Mouse (Mus musculus) limb, embryonic 10.5 days (tissue): ENCODE measurements around the gene Slc38a6. TPM values are rescaled to one million over a fixed set of nuclear protein-coding genes. Genes with fewer than 3 reads are reported as not detected.
A peak's percentile ranks its signal among the peaks of the same experiment; 100 is the strongest.

Experiments
- DNase-seq: peaks from one replicate; pipeline ENCODE4 v3.0.0-alpha.2; 2017; ENCODE audit warnings: low spot score
- H3K27ac ChIP-seq: fragments of 300-500 bp; sonication (generic); 2 replicates; pipeline ENCODE4 v1.5.1; 2016; ENCODE audit warnings: mild to moderate bottlenecking
- H3K27me3 ChIP-seq: fragments of 300-500 bp; sonication (generic); 2 replicates; pipeline ENCODE4 v1.6.1; 2016; ENCODE audit warnings: low read depth, mild to moderate bottlenecking; ENCODE audit not compliant: poor library complexity, severe bottlenecking
- H3K36me3 ChIP-seq: fragments of 300-500 bp; sonication (generic); 2 replicates; pipeline ENCODE4 v1.6.1; 2016; ENCODE audit warnings: mild to moderate bottlenecking, moderate library complexity
- H3K4me1 ChIP-seq: fragments of 300-500 bp; sonication (generic); 2 replicates; pipeline ENCODE4 v1.6.1; 2016
- H3K4me3 ChIP-seq: fragments of 300-500 bp; sonication (generic); 2 replicates; pipeline ENCODE4 v1.5.1; 2016; ENCODE audit warnings: mild to moderate bottlenecking, moderate library complexity
- H3K9me3 ChIP-seq: fragments of 300-500 bp; sonication (generic); replicated peaks from 2 replicates; pipeline ENCODE4 v1.6.1; 2016; ENCODE audit warnings: mild to moderate bottlenecking
- WGBS: fragments of 180-500 bp; shearing (Covaris S2); methylation state at CpG from one replicate; pipeline ENCODE4 v1.1.7; 2016; 5-methylcytosine and 5-hydroxymethylcytosine counted together
- polyA plus RNA-seq: library from polyadenylated mRNA; unstranded; fragments of >200 nt; fragmentation: Nextera tagmentation; extraction: Ambion mirVana; gene quantifications from 2 replicates; pipeline ENCODE4 v1.2.1, GENCODE M21; 2016

Slc38a6 gene
- 8.6 and 10.8 TPM in 2 replicates for polyA plus RNA-seq

GRCm38 (mm10) chr12:73286287-73287092, at the start of gene Slc38a6, which contains the start of gene Trmt5:
Gene Slc38a6, plus strand, starts transcription at chr12:73286779.
Gene Trmt5, minus strand, starts transcription at chr12:73286710.
- under 1% methylated on average over 53 of the region's 53 CpGs for WGBS
- Histone ChIP-seq H3K27me3 (no peaks in the 10 kb centered on the region), H3K9me3 (no peaks in the 10 kb centered on the region), H3K36me3 (peaks cover 44% of the 10 kb centered on the region), H3K4me1 (peaks cover 21% of the 10 kb centered on the region), H3K27ac (peak within 1 kb of the TSS; percentile 91), H3K4me3 (peak within 1 kb of the TSS; percentile 84)
- DNase-seq, result peak; percentile 96

GRCm38 (mm10) chr12:73241960-73242359, 44.6 kb upstream of the Slc38a6 start:
- DNase-seq, result no peak
- Histone ChIP-seq H3K36me3 (no peaks in the 10 kb centered on the region), H3K4me1 (peaks cover 19% of the 10 kb centered on the region), H3K4me3 (no peak overlapping the region), H3K27ac (no peak overlapping the region), H3K27me3 (no peaks in the 10 kb centered on the region), H3K9me3 (no peaks in the 10 kb centered on the region)
- WGBS, result 79% methylated on average over 10 of the region's 10 CpGs

- Histone ChIP-seq H3K27me3 (no peaks in the 10 kb centered on the region), H3K4me1 (peaks cover 19% of the 10 kb centered on the region), H3K9me3 (no peaks in the 10 kb centered on the region), H3K27ac (peak overlapping the region; percentile 42; the same call in 1 of the 2 replicates), H3K36me3 (no peaks in the 10 kb centered on the region), H3K4me3 (no peak overlapping the region)
- 74% methylated on average over 5 of the region's 5 CpGs for WGBS
- DNase-seq, result no peak
Measured at GRCm38 (mm10) chr12:73245687-73246086, 40.9 kb upstream of the Slc38a6 start.

- H3K27me3 ChIP-seq, result no peaks in the 10 kb centered on the region
Measured at GRCm38 (mm10) chr12:73255006-73255405, 31.6 kb upstream of the Slc38a6 start.

GRCm38 (mm10) chr12:73259269-73259668, 27.3 kb upstream of the Slc38a6 start:
- H3K27me3 ChIP-seq, result no peaks in the 10 kb centered on the region
- H3K4me3 ChIP-seq, result no peak overlapping the region
- no peaks in the 10 kb centered on the region for H3K4me1 ChIP-seq
- WGBS, result 95% methylated on average over 6 of the region's 6 CpGs
- no peak for DNase-seq
- H3K27ac ChIP-seq, result no peak overlapping the region
- peaks cover 9% of the 10 kb centered on the region; the same call in 1 of the 2 replicates for H3K36me3 ChIP-seq
- no peaks in the 10 kb centered on the region for H3K9me3 ChIP-seq

More at GRCm38 (mm10) chr12:73255006-73255405, 31.6 kb upstream of the Slc38a6 start:
- DNase-seq, result no peak
- no peak overlapping the region for H3K4me3 ChIP-seq
- H3K4me1 ChIP-seq, result no peaks in the 10 kb centered on the region
- H3K36me3 ChIP-seq, result peaks cover 6% of the 10 kb centered on the region; the same call in 1 of the 2 replicates
- WGBS, result 78% methylated on average over 2 of the region's 2 CpGs
- H3K9me3 ChIP-seq, result no peaks in the 10 kb centered on the region
- H3K27ac ChIP-seq, result no peak overlapping the region

- 94% methylated on average over 1 of the region's 1 CpGs for WGBS
- Histone ChIP-seq H3K4me3 (no peak overlapping the region), H3K27me3 (no peaks in the 10 kb centered on the region), H3K36me3 (peaks cover 9% of the 10 kb centered on the region; the same call in 1 of the 2 replicates), H3K4me1 (no peaks in the 10 kb centered on the region), H3K27ac (no peak overlapping the region), H3K9me3 (no peaks in the 10 kb centered on the region)
- no peak for DNase-seq
Measured at GRCm38 (mm10) chr12:73260339-73260738, 26.2 kb upstream of the Slc38a6 start.

- peaks cover 26% of the 10 kb centered on the region for H3K4me1 ChIP-seq
- WGBS, result 92% methylated on average over 3 of the region's 3 CpGs
- H3K27ac ChIP-seq, result no peak overlapping the region
Measured at GRCm38 (mm10) chr12:73265381-73265978, 21.1 kb upstream of the Slc38a6 start.

GRCm38 (mm10) chr12:73266597-73266996, 20.0 kb upstream of the Slc38a6 start:
- Histone ChIP-seq H3K4me3 (no peak overlapping the region), H3K36me3 (0 out of 2 replicates have a peak, but pooled peaks cover 2% of the 10 kb centered on the region), H3K9me3 (no peaks in the 10 kb centered on the region), H3K27ac (no peak overlapping the region), H3K27me3 (no peaks in the 10 kb centered on the region), H3K4me1 (peaks cover 33% of the 10 kb centered on the region)
- 71% methylated on average over 1 of the region's 1 CpGs for WGBS
- no peak for DNase-seq

More at GRCm38 (mm10) chr12:73265381-73265978, 21.1 kb upstream of the Slc38a6 start:
- 0 out of 2 replicates have a peak, but pooled peaks cover 2% of the 10 kb centered on the region for H3K36me3 ChIP-seq
- H3K27me3 ChIP-seq, result no peaks in the 10 kb centered on the region
- H3K9me3 ChIP-seq, result no peaks in the 10 kb centered on the region
- no peak overlapping the region for H3K4me3 ChIP-seq
- DNase-seq, result no peak

- H3K9me3 ChIP-seq, result no peaks in the 10 kb centered on the region
- WGBS, result 51% methylated on average over 1 of the region's 1 CpGs
- peaks cover 6% of the 10 kb centered on the region; the same call in 1 of the 2 replicates for H3K36me3 ChIP-seq
- no peaks in the 10 kb centered on the region for H3K27me3 ChIP-seq
- no peak overlapping the region for H3K4me3 ChIP-seq
- peaks cover 33% of the 10 kb centered on the region for H3K4me1 ChIP-seq
- H3K27ac ChIP-seq, result peak overlapping the region; percentile 59
- DNase-seq, result peak; percentile 39
Measured at GRCm38 (mm10) chr12:73268497-73268896, 18.1 kb upstream of the Slc38a6 start.

- no peak for DNase-seq
- H3K4me1 ChIP-seq, result peaks cover 33% of the 10 kb centered on the region
- 81% methylated on average over 3 of the region's 3 CpGs for WGBS
Measured at GRCm38 (mm10) chr12:73269531-73269930, 17.0 kb upstream of the Slc38a6 start.

GRCm38 (mm10) chr12:73269933-73270332, 16.6 kb upstream of the Slc38a6 start:
- H3K27ac ChIP-seq, result peak overlapping the region; percentile 50; the same call in 1 of the 2 replicates
- peaks cover 17% of the 10 kb centered on the region for H3K36me3 ChIP-seq
- no peak for DNase-seq
- H3K4me3 ChIP-seq, result no peak overlapping the region
- peaks cover 33% of the 10 kb centered on the region for H3K4me1 ChIP-seq
- no peaks in the 10 kb centered on the region for H3K27me3 ChIP-seq
- 74% methylated on average over 4 of the region's 4 CpGs for WGBS
- no peaks in the 10 kb centered on the region for H3K9me3 ChIP-seq

More at GRCm38 (mm10) chr12:73269531-73269930, 17.0 kb upstream of the Slc38a6 start:
- Histone ChIP-seq H3K4me3 (no peak overlapping the region), H3K36me3 (peaks cover 13% of the 10 kb centered on the region), H3K27me3 (no peaks in the 10 kb centered on the region), H3K27ac (no peak overlapping the region), H3K9me3 (no peaks in the 10 kb centered on the region)

- DNase-seq, result no peak
- WGBS, result 95% methylated on average over 3 of the region's 3 CpGs
- Histone ChIP-seq H3K9me3 (peaks cover 5% of the 10 kb centered on the region; the same call in 1 of the 2 replicates), H3K27ac (no peak overlapping the region), H3K4me1 (peaks cover 13% of the 10 kb centered on the region), H3K36me3 (peaks cover 62% of the 10 kb centered on the region), H3K27me3 (no peaks in the 10 kb centered on the region), H3K4me3 (no peak overlapping the region)
Measured at GRCm38 (mm10) chr12:73274921-73275320, 11.7 kb upstream of the Slc38a6 start.

GRCm38 (mm10) chr12:73287609-73288008, 1.0 kb downstream of the Slc38a6 start:
- 73% methylated on average over 8 of the region's 8 CpGs for WGBS

More at GRCm38 (mm10) chr12:73287609-73288008, 1.0 kb downstream of the Slc38a6 start:
- no peak for DNase-seq
- Histone ChIP-seq H3K27ac (no peak overlapping the region; the same call in 1 of the 2 replicates), H3K36me3 (peaks cover 40% of the 10 kb centered on the region), H3K4me1 (peaks cover 21% of the 10 kb centered on the region), H3K9me3 (no peaks in the 10 kb centered on the region), H3K4me3 (peak overlapping the region; percentile 84), H3K27me3 (no peaks in the 10 kb centered on the region)
